Mouse (Mus musculus): ENCODE measurements around the gene 2310061I04Rik. TPM values are rescaled to one million over a fixed set of nuclear protein-coding genes. Genes with fewer than 3 reads are reported as not detected.

Gene 2310061I04Rik
- total RNA-seq, 4 experiments from 2014 or later, result 33.1 to 46.5 (median 40.3) TPM

GRCm38 (mm10) chr17:35869346-35870067, 27.7 kb downstream of the 2310061I04Rik start:
- peak; percentile 50 for DNase-seq

GRCm38 (mm10) chr17:35868961-35869345, 28.3 kb downstream of the 2310061I04Rik start:
- no peak for DNase-seq

- no peak for DNase-seq
These were observed 28.9 kb downstream of the 2310061I04Rik start for GRCm38 (mm10) chr17:35868165-35868820.

- no peak for DNase-seq
These were observed 30.0 kb downstream of the 2310061I04Rik start for GRCm38 (mm10) chr17:35866911-35867890.

- peak; percentile 64 for DNase-seq
These were observed 30.9 kb downstream of the 2310061I04Rik start for GRCm38 (mm10) chr17:35866281-35866831.

- DNase-seq, result no peak
These were observed 31.6 kb downstream of the 2310061I04Rik start, which contains the start of gene Ppp1r18 for GRCm38 (mm10) chr17:35865481-35866280. Ppp1r18 (plus strand) TSS chr17:35865593.

GRCm38 (mm10) chr17:35864832-35865353, 32.3 kb downstream of the 2310061I04Rik start:
- no peak for DNase-seq

- peak; percentile 81 for DNase-seq
These were observed 35.9 kb downstream of the 2310061I04Rik start, which contains the start of gene Nrm for GRCm38 (mm10) chr17:35861198-35861857. Nrm (plus strand) TSS chr17:35861318.

GRCm38 (mm10) chr17:35860831-35861197, 36.4 kb downstream of the 2310061I04Rik start:
- no peak for DNase-seq

GRCm38 (mm10) chr17:35859835-35860234, 37.4 kb downstream of the 2310061I04Rik start:
- DNase-seq, result no peak

- no peak for DNase-seq
These were observed 37.9 kb downstream of the 2310061I04Rik start for GRCm38 (mm10) chr17:35859371-35859770.

GRCm38 (mm10) chr17:35850974-35851373, 46.3 kb downstream of the 2310061I04Rik start:
- no peak for DNase-seq

GRCm38 (mm10) chr17:35848112-35848511, 49.1 kb downstream of the 2310061I04Rik start:
- no peak for DNase-seq

GRCm38 (mm10) chr17:35843514-35843913, 53.7 kb downstream of the 2310061I04Rik start:
- DNase-seq, result no peak

Small RNAs within 50 kb of the gene (microRNA-seq; reads per million reads assigned to microRNA genes)
- 0 to 0.18 reads per million in 2 experiments for gene Gm28033
- 0 to 0.34 reads per million in 2 experiments for gene Mir1894

Other genes with a start within 250 kb of the 2310061I04Rik start
- gene Vars2, start 229.8 kb downstream of the 2310061I04Rik start, total RNA-seq (2022), result 10 to 100 TPM; 30.9 to 60.3 (median 45.3) TPM
- gene Gtf2h4, start 223.7 kb downstream of the 2310061I04Rik start, total RNA-seq (2022), result 10 to 100 TPM; 23.5 to 30.6 (median 24.6) TPM
- gene Ddr1, start 192.8 kb downstream of the 2310061I04Rik start, total RNA-seq (2022), result 10 to 100 TPM; 40.1 to 81.5 (median 56.4) TPM
- gene Ier3, start 75.7 kb downstream of the 2310061I04Rik start, total RNA-seq (2022), result 10 to 100 TPM in 3 of 4 experiments, 1 to 10 TPM in 1; 8.3 to 19.3 (median 13.7) TPM
- gene Flot1, start 74.2 kb downstream of the 2310061I04Rik start, total RNA-seq (2022), result 100 to 1,000 TPM in 2 of 4 experiments, 10 to 100 TPM in 2; 57.2 to 117 (median 94.8) TPM
- gene Tubb5, start 59.1 kb downstream of the 2310061I04Rik start, total RNA-seq (2022), result 100 to 1,000 TPM; 141 to 168 (median 159) TPM
- 10 to 100 TPM; 20.9 to 28.2 (median 24.1) TPM for gene Mdc1, start 55.9 kb downstream of the 2310061I04Rik start, total RNA-seq (2022)
- gene Nrm, start 36.1 kb downstream of the 2310061I04Rik start, total RNA-seq (2022), result 1 to 10 TPM; 2.5 to 5.4 (median 5.0) TPM
- gene Ppp1r18, start 31.8 kb downstream of the 2310061I04Rik start, total RNA-seq (2022), result 10 to 100 TPM; 35.4 to 47.9 (median 40.0) TPM
- 10 to 100 TPM; 40.6 to 57.8 (median 52.0) TPM for gene Dhx16, start 17.6 kb downstream of the 2310061I04Rik start, total RNA-seq (2022)
- gene Atat1, start 12.6 kb upstream of the 2310061I04Rik start, total RNA-seq (2022), result 10 to 100 TPM; 34.8 to 61.0 (median 44.9) TPM
- gene Mrps18b, start 19.0 kb upstream of the 2310061I04Rik start, total RNA-seq (2022), result 100 to 1,000 TPM in 2 of 4 experiments, 10 to 100 TPM in 2; 81.7 to 102 (median 99.4) TPM
- 100 to 1,000 TPM in 1 of 4 experiments, 10 to 100 TPM in 3; 65.5 to 105 (median 89.6) TPM for gene Ppp1r10, start 19.0 kb upstream of the 2310061I04Rik start, total RNA-seq (2022)
- gene Abcf1, start 72.3 kb upstream of the 2310061I04Rik start, total RNA-seq (2022), result 100 to 1,000 TPM in 1 of 4 experiments, 10 to 100 TPM in 3; 87.1 to 104 (median 93.9) TPM
- 10 to 100 TPM; 52.4 to 65.5 (median 59.7) TPM for gene Gnl1, start 82.4 kb upstream of the 2310061I04Rik start, total RNA-seq (2022)
- 10 to 100 TPM; 19.0 to 38.5 (median 27.2) TPM for gene Prr3, start 82.8 kb upstream of the 2310061I04Rik start, total RNA-seq (2022)
- gene H2-T24, start 123.1 kb upstream of the 2310061I04Rik start, total RNA-seq (2022), result 1 to 10 TPM; 6.0 to 9.2 (median 6.9) TPM
- gene H2-T23, start 135.4 kb upstream of the 2310061I04Rik start, total RNA-seq (2022), result 100 to 1,000 TPM in 1 of 4 experiments, 10 to 100 TPM in 3; 65.8 to 110 (median 93.4) TPM
- gene H2-T22, start 145.3 kb upstream of the 2310061I04Rik start, total RNA-seq (2022), result 10 to 100 TPM; 33.8 to 65.4 (median 46.3) TPM
- gene Gm6034, start 145.5 kb upstream of the 2310061I04Rik start, total RNA-seq (2022), result under 1 TPM in 2 of 4 experiments, not detected in 2; 0.17 to 0.30 TPM
- gene Gm11127, start 160.9 kb upstream of the 2310061I04Rik start, total RNA-seq (2022), result 1 to 10 TPM; 5.8 to 7.9 (median 6.7) TPM
- 1 to 10 TPM in 1 of 4 experiments, under 1 TPM in 3; 0.23 to 1.1 (median 0.58) TPM for gene Gm19684, start 224.2 kb upstream of the 2310061I04Rik start, total RNA-seq (2022)
- gene Gm7030, start 232.0 kb upstream of the 2310061I04Rik start, total RNA-seq (2022), result under 1 TPM in 2 of 4 experiments, not detected in 2; 0.62 to 0.65 TPM

All from adrenal gland, adult 8-10 months (tissue).